Mouse (Mus musculus) kidney, postnatal 0 days (tissue): Measurements from ENCODE around the gene Tenm1. TPM values are rescaled to one million over a fixed set of nuclear protein-coding genes. Genes with fewer than 3 reads are reported as not detected.

ENCODE experiments used
- ATAC-seq: fragments of 200-750 bp; cut with Nextera tagmentation; replicated peaks from 2 replicates; pipeline ENCODE4 v1.8.0; 2017; ENCODE audit warnings: low read depth, moderate number of reproducible peaks, moderate TSS enrichment, moderate library complexity; ENCODE audit not compliant: low FRiP score
- DNase-seq: peaks from one replicate; pipeline ENCODE4 v3.0.0-alpha.2; 2016; ENCODE audit warnings: low spot score
- H3K27ac ChIP-seq: fragments of 300-500 bp; sonication (generic); 2 replicates; pipeline ENCODE4 v1.5.1; 2014; ENCODE audit warnings: mild to moderate bottlenecking
- H3K27me3 ChIP-seq: fragments of 300-500 bp; sonication (generic); 2 replicates; pipeline ENCODE4 v1.6.1; 2014; ENCODE audit warnings: low read length, mixed read lengths; ENCODE audit not compliant: insufficient read depth
- H3K36me3 ChIP-seq: fragments of 300-500 bp; sonication (generic); 2 replicates; pipeline ENCODE4 v1.6.1; 2014; ENCODE audit warnings: low read length, mixed read lengths; ENCODE audit not compliant: insufficient read depth
- H3K4me1 ChIP-seq: fragments of 300-500 bp; sonication (generic); replicated peaks from 2 replicates; pipeline ENCODE4 v1.6.1; 2014; ENCODE audit warnings: antibody characterized with exemption, low read length, mixed read lengths; ENCODE audit not compliant: insufficient read depth
- H3K4me2 ChIP-seq: fragments of 300-500 bp; sonication (generic); 2 replicates; pipeline ENCODE4 v1.6.1; 2014; ENCODE audit warnings: mild to moderate bottlenecking, low read length, moderate library complexity, mixed read lengths
- H3K4me3 ChIP-seq: fragments of 300-500 bp; sonication (generic); replicated peaks from 2 replicates; pipeline ENCODE4 v1.5.1; 2014; ENCODE audit warnings: low read depth, low read length
- H3K9ac ChIP-seq: fragments of 300-500 bp; sonication (generic); 2 replicates; pipeline ENCODE4 v1.6.1; 2014; ENCODE audit warnings: low read depth, low read length
- H3K9me3 ChIP-seq: fragments of 300-500 bp; sonication (generic); replicated peaks from 2 replicates; pipeline ENCODE4 v1.6.1; 2016; ENCODE audit warnings: low read length, inconsistent platforms, mixed read lengths
- CTCF ChIP-seq: IDR thresholded peaks from 2 replicates; pipeline ENCODE4 v1.5.1; 2016; ENCODE audit warnings: antibody characterized with exemption, low read depth, mild to moderate bottlenecking, moderate library complexity
- WGBS: fragments of 180-500 bp; shearing (Covaris S2); extraction: QIAGEN DNeasy Blood & Tissue Kit; methylation state at CpG from one replicate; pipeline ENCODE4 v1.1.7; 2014; 5-methylcytosine and 5-hydroxymethylcytosine counted together
- polyA plus RNA-seq: library from polyadenylated mRNA; unstranded; fragments of >200 nt; fragmentation: Nextera tagmentation; extraction: Ambion mirVana; gene quantifications from 2 replicates; pipeline ENCODE4 v1.2.1, GENCODE M21; 2015

Tenm1 gene
- polyA plus RNA-seq, 1 experiment from 2014 or later, result 0.37 TPM

- H3K36me3 ChIP-seq, result no peaks in the 10 kb centered on the region
- H3K4me2 ChIP-seq, result no peak overlapping the region
- WGBS, result 10% methylated on average over 1 of the region's 1 CpGs
- DNase-seq, result peak; percentile 0
- no peaks in the 10 kb centered on the region for H3K9me3 ChIP-seq
- no peaks in the 10 kb centered on the region for H3K27me3 ChIP-seq
- H3K9ac ChIP-seq, result no peak overlapping the region
- H3K4me3 ChIP-seq, result no peak overlapping the region
- H3K4me1 ChIP-seq, result no peaks in the 10 kb centered on the region
- no peak overlapping the region for H3K27ac ChIP-seq
- TF ChIP-seq CTCF, result peak; percentile 53
- ATAC-seq, result no peak
Observed at GRCm38 (mm10) chrX:42973562-42973961, 455.4 kb downstream of the Tenm1 start.

DNA sequence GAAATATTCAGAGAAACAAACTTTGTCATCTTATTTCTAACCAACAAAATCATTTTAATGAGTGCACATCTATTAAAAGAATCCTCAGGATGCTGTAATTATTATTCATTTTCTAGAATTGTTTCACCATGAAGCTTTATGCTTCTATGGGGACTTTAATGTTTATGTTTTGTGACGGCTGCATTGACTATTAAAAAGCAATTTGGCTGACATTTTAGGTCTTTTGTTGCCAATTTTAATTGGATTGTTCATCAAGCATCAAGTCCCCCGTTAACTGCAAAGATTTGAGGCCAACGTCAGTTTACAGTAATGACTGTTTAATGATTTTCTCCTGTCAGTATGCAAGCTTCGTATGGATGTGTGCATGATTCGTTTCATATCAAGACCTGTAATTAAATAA is 461.3 kb downstream of the Tenm1 start:
- Histone ChIP-seq H3K9me3 (no peaks in the 10 kb centered on the region), H3K4me3 (no peak overlapping the region), H3K4me2 (no peak overlapping the region), H3K4me1 (no peaks in the 10 kb centered on the region), H3K36me3 (no peaks in the 10 kb centered on the region), H3K9ac (no peak overlapping the region), H3K27me3 (no peaks in the 10 kb centered on the region), H3K27ac (no peak overlapping the region)
- no peak for TF ChIP-seq CTCF
- DNase-seq, result no peak
- 72% methylated on average over 5 of the region's 5 CpGs for WGBS
- no peak for ATAC-seq

GRCm38 (mm10) chrX:42861731-42862130 is 567.2 kb downstream of the Tenm1 start:
- no peaks in the 10 kb centered on the region for H3K27me3 ChIP-seq
- WGBS, result 67% methylated on average over 1 of the region's 1 CpGs
- DNase-seq (no peak), ATAC-seq (no peak)
- H3K4me1 ChIP-seq, result no peaks in the 10 kb centered on the region
- no peaks in the 10 kb centered on the region for H3K9me3 ChIP-seq
- no peak overlapping the region for H3K27ac ChIP-seq
- H3K36me3 ChIP-seq, result no peaks in the 10 kb centered on the region
- TF ChIP-seq CTCF, result no peak
- H3K4me3 ChIP-seq, result no peak overlapping the region
- no peak overlapping the region for H3K9ac ChIP-seq
- no peak overlapping the region for H3K4me2 ChIP-seq

DNA sequence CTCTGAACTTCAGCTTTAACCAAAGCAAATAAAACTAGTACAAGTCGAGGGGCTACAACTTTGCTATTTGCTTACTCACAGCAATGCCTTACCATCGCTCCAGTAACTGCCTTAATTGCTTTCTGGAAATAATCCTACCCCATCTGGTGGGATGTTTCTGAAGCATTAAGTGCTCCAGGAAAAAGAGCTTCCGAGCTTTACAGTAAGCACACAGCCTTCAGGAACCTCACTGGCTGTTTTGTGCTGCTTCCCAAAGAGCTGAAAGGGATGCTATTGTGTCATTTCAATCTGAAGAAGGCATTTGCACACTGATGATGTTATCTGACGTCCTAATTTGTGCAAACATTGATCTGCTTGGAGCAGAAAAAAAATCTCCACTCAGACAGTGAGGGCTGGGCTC is 647.4 kb downstream of the Tenm1 start:
- ATAC-seq (no peak), DNase-seq (no peak)
- Histone ChIP-seq H3K27me3 (no peaks in the 10 kb centered on the region), H3K4me1 (no peaks in the 10 kb centered on the region), H3K9ac (no peak overlapping the region), H3K27ac (no peak overlapping the region), H3K9me3 (no peaks in the 10 kb centered on the region), H3K36me3 (no peaks in the 10 kb centered on the region), H3K4me3 (no peak overlapping the region), H3K4me2 (no peak overlapping the region)
- TF ChIP-seq CTCF, result no peak
- 51% methylated on average over 4 of the region's 4 CpGs for WGBS

GRCm38 (mm10) chrX:42718078-42718785 is 710.7 kb downstream of the Tenm1 start:
- no peaks in the 10 kb centered on the region for H3K9me3 ChIP-seq
- H3K4me1 ChIP-seq, result no peaks in the 10 kb centered on the region
- 81% methylated on average over 3 of the region's 3 CpGs for WGBS
- H3K4me2 ChIP-seq, result no peak overlapping the region
- H3K27ac ChIP-seq, result no peak overlapping the region
- H3K27me3 ChIP-seq, result no peaks in the 10 kb centered on the region
- H3K9ac ChIP-seq, result no peak overlapping the region
- H3K36me3 ChIP-seq, result no peaks in the 10 kb centered on the region
- TF ChIP-seq CTCF, result no peak
- DNase-seq (no peak), ATAC-seq (no peak)
- no peak overlapping the region for H3K4me3 ChIP-seq

GRCm38 (mm10) chrX:42700291-42700690 is 728.6 kb downstream of the Tenm1 start:
- Histone ChIP-seq H3K4me3 (no peak overlapping the region), H3K27ac (no peak overlapping the region), H3K4me1 (no peaks in the 10 kb centered on the region), H3K9me3 (no peaks in the 10 kb centered on the region), H3K4me2 (no peak overlapping the region), H3K9ac (no peak overlapping the region), H3K27me3 (no peaks in the 10 kb centered on the region), H3K36me3 (no peaks in the 10 kb centered on the region)
- DNase-seq (peak; percentile 1), ATAC-seq (no peak)
- 52% methylated on average over 3 of the region's 3 CpGs for WGBS
- no peak for TF ChIP-seq CTCF

DNA sequence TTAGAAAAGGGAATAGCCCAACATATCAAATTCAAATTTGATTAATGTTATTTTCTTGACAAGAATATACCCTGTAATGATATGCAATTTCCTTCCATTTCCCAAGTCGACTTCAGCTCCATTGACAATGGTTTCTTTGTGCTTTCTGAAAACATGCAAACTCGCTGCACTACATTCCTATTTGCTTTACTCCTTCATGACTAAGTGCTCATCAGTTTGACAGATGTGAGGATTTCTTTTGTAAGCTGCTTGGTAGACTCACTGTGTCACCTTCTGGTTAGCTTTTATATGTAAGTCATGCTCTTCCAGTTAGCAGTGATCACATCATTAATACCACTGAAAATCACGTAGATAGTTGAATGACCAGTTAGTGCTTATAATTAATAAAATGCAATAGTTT is 781.8 kb downstream of the Tenm1 start:
- TF ChIP-seq CTCF, result no peak
- no peak overlapping the region for H3K27ac ChIP-seq
- no peak overlapping the region for H3K4me2 ChIP-seq
- no peaks in the 10 kb centered on the region for H3K36me3 ChIP-seq
- no peaks in the 10 kb centered on the region for H3K27me3 ChIP-seq
- H3K9ac ChIP-seq, result no peak overlapping the region
- H3K9me3 ChIP-seq, result no peaks in the 10 kb centered on the region
- ATAC-seq (no peak), DNase-seq (no peak)
- no peak overlapping the region for H3K4me3 ChIP-seq
- WGBS, result 67% methylated on average over 3 of the region's 3 CpGs
- no peaks in the 10 kb centered on the region for H3K4me1 ChIP-seq
